Mouse (Mus musculus): ENCODE measurements around the gene Faap100. TPM values are rescaled to one million over a fixed set of nuclear protein-coding genes. Genes with fewer than 3 reads are reported as not detected.
"Not testable (repeated sequence)": the region's sequence is repeated elsewhere in the genome, so short reads cannot be mapped to it uniquely, and the experiment has no call there.

The Faap100 gene
- total RNA-seq (2021) (10 to 100 TPM; 17.6 to 24.1 TPM), polyA plus RNA-seq (2012; rRNA removed) (192 and 223 TPM in 2 replicates)
- long read RNA-seq, transcript Faap100-201 (10 exons, 3,193 nt) = major isoform, 35 of 54 reads
- long read RNA-seq, partial matches to known transcripts = 11 of 54 reads
- long read RNA-seq, other reads (novel, unspliced or antisense) = 6 of 54 reads

GRCm38 (mm10) chr11:120378611-120379540 is at the start of gene Faap100:
TSS of gene Faap100 (minus strand) at chr11:120378764.
- DNase-seq = peak; percentile 95

- DNase-seq = no peak
Measured at GRCm38 (mm10) chr11:120426727-120427126, 48.2 kb upstream of the Faap100 start.

GRCm38 (mm10) chr11:120423569-120424295 is 45.2 kb upstream of the Faap100 start:
- DNase-seq = peak; percentile 66

- DNase-seq = peak; percentile 47
Measured at GRCm38 (mm10) chr11:120422651-120423568, 44.3 kb upstream of the Faap100 start.

- DNase-seq = peak; percentile 15
Measured at GRCm38 (mm10) chr11:120418592-120418991, 40.0 kb upstream of the Faap100 start.

- no peak for DNase-seq
Measured at GRCm38 (mm10) chr11:120417852-120418251, 39.3 kb upstream of the Faap100 start.

- not testable (repeated sequence) for DNase-seq
Measured at GRCm38 (mm10) chr11:120413621-120414020, 35.1 kb upstream of the Faap100 start.

GRCm38 (mm10) chr11:120406445-120406844 is 27.9 kb upstream of the Faap100 start:
- DNase-seq = no peak

GRCm38 (mm10) chr11:120405867-120406266 is 27.3 kb upstream of the Faap100 start:
- no peak for DNase-seq

GRCm38 (mm10) chr11:120404814-120405213 is 26.2 kb upstream of the Faap100 start:
- no peak for DNase-seq

- DNase-seq = no peak
Measured at GRCm38 (mm10) chr11:120399319-120399718, 20.8 kb upstream of the Faap100 start.

GRCm38 (mm10) chr11:120397602-120398001 is 19.0 kb upstream of the Faap100 start:
- DNase-seq = no peak

GRCm38 (mm10) chr11:120395661-120396060 is 17.1 kb upstream of the Faap100 start:
- peak; percentile 57 for DNase-seq

- no peak for DNase-seq
Measured at GRCm38 (mm10) chr11:120388580-120388979, 10.0 kb upstream of the Faap100 start.

- peak; percentile 79 for DNase-seq
Measured at GRCm38 (mm10) chr11:120387157-120387556, 8.6 kb upstream of the Faap100 start.

GRCm38 (mm10) chr11:120386632-120387031 is 8.1 kb upstream of the Faap100 start:
- DNase-seq = no peak

- no peak for DNase-seq
Measured at GRCm38 (mm10) chr11:120382509-120382908, 3.9 kb upstream of the Faap100 start.

- DNase-seq = no peak
Measured at GRCm38 (mm10) chr11:120381157-120381556, 2.6 kb upstream of the Faap100 start.

GRCm38 (mm10) chr11:120380271-120380670 is 1.7 kb upstream of the Faap100 start:
- no peak for DNase-seq

- DNase-seq = peak; percentile 48
Measured at GRCm38 (mm10) chr11:120378031-120378610, 443 bp downstream of the Faap100 start.

GRCm38 (mm10) chr11:120377337-120377736 is 1.2 kb downstream of the Faap100 start:
- DNase-seq = peak; percentile 47

Data from adrenal gland, adult 2 months (tissue).